Mouse (Mus musculus) MEL (cell line): ENCODE measurements around the gene Mrvi1. TPM values are rescaled to one million over a fixed set of nuclear protein-coding genes. Genes with fewer than 3 reads are reported as not detected.

ENCODE experiments used
- DNase-seq: peaks from one replicate; pipeline ENCODE4 v3.0.0; 2011; ENCODE audit warnings: low read depth, low spot score
- H3K27ac ChIP-seq: 2 replicates; pipeline ENCODE4 v1.5.1; 2012; ENCODE audit warnings: low read depth, mild to moderate bottlenecking, control low read depth, low read length, moderate library complexity; ENCODE audit not compliant: control insufficient read depth
- H3K27me3 ChIP-seq, 2 experiments: fragments of 150-350 bp in 1 of 2; sonication (generic) in 1 of 2; 2 replicates each; pipeline ENCODE4 v1.6.1; 2012; ENCODE audit warnings: low read length in 2 of 2, mild to moderate bottlenecking in 2 of 2, improper control_type of control experiment in 1 of 2, moderate library complexity in 1 of 2; ENCODE audit not compliant: insufficient read depth in 2 of 2, control insufficient read depth in 1 of 2
- H3K36me3 ChIP-seq, 2 experiments: 2 replicates each; pipeline ENCODE4 v1.6.1; 2012 to 2014; ENCODE audit warnings: low read length in 2 of 2, improper control_type of control experiment in 1 of 2, inconsistent platforms in 1 of 2, mild to moderate bottlenecking in 1 of 2; ENCODE audit not compliant: insufficient read depth in 2 of 2, control insufficient read depth in 1 of 2
- H3K4me1 ChIP-seq, 2 experiments: fragments of 150-350 bp in 1 of 2; sonication (generic) in 1 of 2; 2 replicates each; pipeline ENCODE4 v1.6.1; 2012; ENCODE audit warnings: low read length in 2 of 2, improper control_type of control experiment in 1 of 2, mild to moderate bottlenecking in 1 of 2; ENCODE audit not compliant: insufficient read depth in 2 of 2, control insufficient read depth in 1 of 2
- H3K4me3 ChIP-seq, 2 experiments: fragments of 150-350 bp in 1 of 2; sonication (generic) in 1 of 2; 2 replicates each; pipeline ENCODE4 v1.5.1; 2012; ENCODE audit warnings: low read depth in 2 of 2, low read length in 2 of 2, mild to moderate bottlenecking in 2 of 2, moderate library complexity in 2 of 2, control low read depth in 1 of 2, improper control_type of control experiment in 1 of 2; ENCODE audit not compliant: control insufficient read depth in 1 of 2, insufficient read depth in 1 of 2
- H3K79me2 ChIP-seq: 2 replicates; pipeline ENCODE4 v1.6.1; 2012; ENCODE audit warnings: mild to moderate bottlenecking, low read length, moderate library complexity; ENCODE audit not compliant: control insufficient read depth, poor library complexity, insufficient read depth
- H3K9ac ChIP-seq: 2 replicates; pipeline ENCODE4 v1.6.1; 2012; ENCODE audit warnings: low read depth, mild to moderate bottlenecking, control low read depth, low read length, moderate library complexity; ENCODE audit not compliant: control insufficient read depth, poor library complexity, severe bottlenecking
- H3K9me3 ChIP-seq: fragments of 150-350 bp; sonication (generic); replicated peaks from 2 replicates; pipeline ENCODE4 v1.6.1; 2012; ENCODE audit warnings: mild to moderate bottlenecking, low read length, improper control_type of control experiment, moderate library complexity; ENCODE audit not compliant: insufficient read depth
- CHD1 ChIP-seq: IDR thresholded peaks from 2 replicates; pipeline ENCODE4 v1.6.1; 2012; ENCODE audit warnings: low read depth, mild to moderate bottlenecking, inconsistent platforms, low read length, improper control_type of control experiment
- CHD2 ChIP-seq: IDR thresholded peaks from 2 replicates; pipeline ENCODE4 v1.6.1; 2011; ENCODE audit warnings: low read length, improper control_type of control experiment
- CTCF ChIP-seq, 3 experiments: IDR thresholded peaks in 2 of 3; conservative IDR thresholded peaks in 1 of 3; 2 replicates each; pipeline ENCODE4 v1.5.1; 2011 to 2012; ENCODE audit warnings: low read length in 3 of 3, low read depth in 2 of 3, mild to moderate bottlenecking in 2 of 3, improper control_type of control experiment in 1 of 3, inconsistent platforms in 1 of 3, mixed read lengths in 1 of 3, moderate library complexity in 1 of 3; ENCODE audit not compliant: control insufficient read depth in 1 of 3, insufficient read depth in 1 of 3, poor library complexity in 1 of 3, severe bottlenecking in 1 of 3
- E2F4 ChIP-seq: IDR thresholded peaks from 2 replicates; pipeline ENCODE4 v1.6.1; 2011; ENCODE audit warnings: low read depth, low read length, improper control_type of control experiment, borderline replicate concordance
- ELF1 ChIP-seq: IDR thresholded peaks from 2 replicates; pipeline ENCODE4 v1.6.1; 2014; ENCODE audit warnings: low read depth, mild to moderate bottlenecking, inconsistent platforms, low read length, improper control_type of control experiment, moderate library complexity
- ETS1 ChIP-seq: IDR thresholded peaks from 2 replicates; pipeline ENCODE4 v1.6.1; 2012; ENCODE audit warnings: low read depth, mild to moderate bottlenecking, inconsistent platforms, low read length, improper control_type of control experiment, moderate library complexity
- GABPA ChIP-seq: IDR thresholded peaks from 2 replicates; pipeline ENCODE4 v1.6.1; 2012; ENCODE audit warnings: low read depth, mild to moderate bottlenecking, inconsistent platforms, low read length, improper control_type of control experiment, moderate library complexity
- HCFC1 ChIP-seq: IDR thresholded peaks from 2 replicates; pipeline ENCODE4 v1.6.1; 2012; ENCODE audit warnings: low read depth, mild to moderate bottlenecking, inconsistent platforms, low read length, improper control_type of control experiment, moderate library complexity
- KAT2A ChIP-seq: conservative IDR thresholded peaks from 2 replicates; pipeline ENCODE4 v1.6.1; 2012; ENCODE audit warnings: low read depth, low read length, improper control_type of control experiment, inconsistent platforms
- MAFK ChIP-seq: IDR thresholded peaks from 2 replicates; pipeline ENCODE4 v1.6.1; 2011; ENCODE audit warnings: low read depth, mild to moderate bottlenecking, low read length, improper control_type of control experiment, borderline replicate concordance
- MAZ ChIP-seq: IDR thresholded peaks from 2 replicates; pipeline ENCODE4 v1.6.1; 2012; ENCODE audit warnings: low read depth, mild to moderate bottlenecking, inconsistent platforms, low read length, improper control_type of control experiment
- MEF2A ChIP-seq: IDR thresholded peaks from 2 replicates; pipeline ENCODE4 v1.6.1; 2014; ENCODE audit warnings: low read depth, mild to moderate bottlenecking, inconsistent platforms, low read length, improper control_type of control experiment; ENCODE audit not compliant: poor library complexity, insufficient replicate concordance, severe bottlenecking; ENCODE audit errors: extremely low read depth
- MXI1 ChIP-seq: IDR thresholded peaks from 2 replicates; pipeline ENCODE4 v1.6.1; 2011; ENCODE audit warnings: mild to moderate bottlenecking, low read depth, low read length, improper control_type of control experiment
- MYC ChIP-seq: IDR thresholded peaks from 2 replicates; pipeline ENCODE4 v1.6.1; 2011; ENCODE audit warnings: low read depth, mild to moderate bottlenecking, low read length, improper control_type of control experiment, moderate library complexity
- NELFE ChIP-seq: IDR thresholded peaks from 2 replicates; pipeline ENCODE4 v1.6.1; 2011; ENCODE audit warnings: low read depth, low read length, improper control_type of control experiment
- NRF1 ChIP-seq: IDR thresholded peaks from 2 replicates; pipeline ENCODE4 v1.6.1; 2014; ENCODE audit warnings: low read depth, mild to moderate bottlenecking, inconsistent platforms, low read length, improper control_type of control experiment, moderate library complexity; ENCODE audit not compliant: poor library complexity, insufficient read depth, severe bottlenecking
- POLR2AphosphoS2 ChIP-seq: IDR thresholded peaks from 2 replicates; pipeline ENCODE4 v1.6.1; 2011; ENCODE audit warnings: low read length, improper control_type of control experiment
- POLR2AphosphoS5 ChIP-seq: IDR thresholded peaks from 2 replicates; pipeline ENCODE4 v1.6.1; 2012; ENCODE audit warnings: low read depth, borderline replicate concordance, mild to moderate bottlenecking, inconsistent platforms, low read length, moderate library complexity, mixed read lengths
- RAD21 ChIP-seq: IDR thresholded peaks from 2 replicates; pipeline ENCODE4 v1.6.1; 2011; ENCODE audit warnings: mild to moderate bottlenecking, low read depth, low read length, improper control_type of control experiment
- SIN3A ChIP-seq: IDR thresholded peaks from 2 replicates; pipeline ENCODE4 v1.6.1; 2012; ENCODE audit warnings: low read length, improper control_type of control experiment, inconsistent platforms
- SMC3 ChIP-seq: IDR thresholded peaks from 2 replicates; pipeline ENCODE4 v1.6.1; 2011; ENCODE audit warnings: low read depth, low read length, improper control_type of control experiment
- TAL1 ChIP-seq: IDR thresholded peaks from 2 replicates; pipeline ENCODE4 v1.6.1; 2012; ENCODE audit warnings: mild to moderate bottlenecking, inconsistent platforms, low read length, moderate library complexity, mixed read lengths
- TCF12 ChIP-seq: IDR thresholded peaks from 2 replicates; pipeline ENCODE4 v1.6.1; 2014; ENCODE audit warnings: low read depth, mild to moderate bottlenecking, inconsistent platforms, low read length, improper control_type of control experiment, moderate library complexity
- UBTF ChIP-seq: IDR thresholded peaks from 2 replicates; pipeline ENCODE4 v1.6.1; 2012; ENCODE audit warnings: low read depth, mild to moderate bottlenecking, inconsistent platforms, low read length, improper control_type of control experiment, moderate library complexity, borderline replicate concordance; ENCODE audit not compliant: insufficient read depth
- USF1 ChIP-seq: IDR thresholded peaks from 2 replicates; pipeline ENCODE4 v1.6.1; 2014; ENCODE audit warnings: low read depth, mild to moderate bottlenecking, inconsistent platforms, low read length, improper control_type of control experiment, moderate library complexity
- ZKSCAN1 ChIP-seq: IDR thresholded peaks from 2 replicates; pipeline ENCODE4 v1.6.1; 2012; ENCODE audit warnings: low read depth, mild to moderate bottlenecking, inconsistent platforms, low read length, improper control_type of control experiment, moderate library complexity
- ZMIZ1 ChIP-seq: IDR thresholded peaks from 2 replicates; pipeline ENCODE4 v1.6.1; 2012; ENCODE audit warnings: low read depth, mild to moderate bottlenecking, inconsistent platforms, low read length, improper control_type of control experiment, moderate library complexity
- ZNF384 ChIP-seq: IDR thresholded peaks from 2 replicates; pipeline ENCODE4 v1.6.1; 2012; ENCODE audit warnings: low read depth, mild to moderate bottlenecking, inconsistent platforms, low read length, improper control_type of control experiment
- polyA plus RNA-seq, 2 experiments: library from polyadenylated mRNA; stranded (reverse) in 1 of 2; unstranded in 1 of 2; fragments of >175 nt in 1 of 2; fragments of >200 nt in 1 of 2; gene quantifications; 2 replicates each; pipeline versions ENCODE4 v1.2.1 to v1.2.4; 2012; ENCODE audit warnings: low replicate concordance in 2 of 2, low read depth in 1 of 2; ENCODE audit not compliant: insufficient read length in 2 of 2, insufficient read depth in 1 of 2, missing spikeins in 1 of 2
- total RNA-seq: library from RNA; depleted of rRNA; stranded (reverse); fragments of 300-350 nt; gene quantifications from 2 replicates; pipeline ENCODE4 v1.2.3, GENCODE M21; 2012

The Mrvi1 gene
- total and polyA plus RNA-seq, 3 experiments, result 0.19 to 0.92 TPM; not detected in 1

- no peak overlapping the region for H3K9ac ChIP-seq
- no peak for TF ChIP-seq NRF1
- no peak for TF ChIP-seq POLR2AphosphoS5
- TF ChIP-seq MAFK, result no peak
- no peak for TF ChIP-seq RAD21
- TF ChIP-seq USF1, result no peak
- no peak for TF ChIP-seq TAL1
- no peak for TF ChIP-seq SMC3
- TF ChIP-seq GABPA, result no peak
- no peak for TF ChIP-seq NELFE
- TF ChIP-seq CHD2, result no peak
- no peak for TF ChIP-seq ELF1
- no peak for TF ChIP-seq MXI1
- TF ChIP-seq ZMIZ1, result no peak
- no peak for TF ChIP-seq HCFC1
- TF ChIP-seq, all 39 proteins: peak for 0
- Histone ChIP-seq H3K27ac (no peak overlapping the region), H3K4me1 (peaks cover 0 to 8% of the 10 kb centered on the region in 2 experiments; a peak in 2 of 4 replicates), H3K4me3 (no peak overlapping the region), H3K9me3 (no peaks in the 10 kb centered on the region), H3K27me3 (no peaks in the 10 kb centered on the region), H3K79me2 (no peaks in the 10 kb centered on the region), H3K36me3 (peaks cover 0 to 6% of the 10 kb centered on the region in 2 experiments; a peak in 1 of 4 replicates)
- no peak for DNase-seq
These were observed 48.9 kb downstream of the Mrvi1 start for GRCm38 (mm10) chr7:110933329-110933728.

- H3K79me2 ChIP-seq, result no peaks in the 10 kb centered on the region
- no peaks in the 10 kb centered on the region for H3K27me3 ChIP-seq
- peak; percentile 78 for DNase-seq
- peak overlapping the region; percentile 42 for H3K9ac ChIP-seq
- peaks cover 0 to 8% of the 10 kb centered on the region in 2 experiments; a peak in 2 of 4 replicates for H3K36me3 ChIP-seq
- H3K4me1 ChIP-seq, result peaks cover 0 to 8% of the 10 kb centered on the region in 2 experiments; a peak in 2 of 4 replicates
- H3K4me3 ChIP-seq, result no peak overlapping the region
- H3K27ac ChIP-seq, result no peak overlapping the region
- H3K9me3 ChIP-seq, result no peaks in the 10 kb centered on the region
- peak; percentile 96 for TF ChIP-seq SMC3
- TF ChIP-seq E2F4, result no peak
- TF ChIP-seq NELFE, result no peak
- TF ChIP-seq RAD21, result peak; percentile 94
- TF ChIP-seq MAZ, result peak; percentile 51; the same call in 1 of the 2 replicates
- TF ChIP-seq HCFC1, result no peak
- no peak for TF ChIP-seq ZKSCAN1
- peak; percentile 65 to 93 (median 75) for TF ChIP-seq CTCF (IDR thresholded peaks at IDR 0.05 in 2 of 3, conservative IDR thresholded peaks at IDR 0.05 in 1 of 3; ENCODE audit: control insufficient read depth in 1 of 3, insufficient read depth in 1 of 3, low read depth in 2 of 3, low read length in 3 of 3, poor library complexity in 1 of 3, severe bottlenecking in 1 of 3)
- TF ChIP-seq MEF2A, result no peak
- no peak for TF ChIP-seq ZNF384
- no peak for TF ChIP-seq UBTF
- TF ChIP-seq USF1, result no peak
- TF ChIP-seq POLR2AphosphoS2, result no peak
- TF ChIP-seq ETS1, result no peak
- TF ChIP-seq TCF12, result no peak
- TF ChIP-seq POLR2AphosphoS5, result no peak
- TF ChIP-seq CHD1, result no peak
- no peak for TF ChIP-seq TAL1
- 0 out of 2 replicates have a peak, but pooled peaks have one; percentile 38 for TF ChIP-seq SIN3A
- TF ChIP-seq MAFK, result no peak
- no peak for TF ChIP-seq MYC
- TF ChIP-seq ZMIZ1, result no peak
- no peak for TF ChIP-seq KAT2A
- TF ChIP-seq GABPA, result no peak
These were observed 52.0 kb downstream of the Mrvi1 start for GRCm38 (mm10) chr7:110930118-110930854.
